Mouse (Mus musculus): Measurements from ENCODE around the gene Cntn4.
A peak's percentile ranks its signal among the peaks of the same experiment; 100 is the strongest.

Cntn4 gene

DNA sequence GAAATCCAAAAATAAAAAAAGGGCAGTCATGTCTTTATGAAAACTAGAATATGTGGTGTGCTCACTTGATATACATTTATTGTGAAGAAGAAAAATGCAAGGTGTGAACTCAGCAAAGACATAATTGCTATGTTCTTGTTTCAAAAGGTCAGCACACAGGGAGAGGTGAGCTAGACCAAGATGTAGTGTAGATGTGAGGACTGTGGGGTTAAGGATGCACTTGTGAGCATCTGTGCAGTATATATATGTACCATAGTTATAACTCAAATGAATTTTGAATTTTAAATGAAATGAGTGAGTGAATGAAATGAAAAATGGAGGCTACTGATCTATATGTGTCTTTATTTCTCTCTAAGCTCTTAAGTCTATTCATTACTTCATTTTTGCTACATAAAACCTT lies 401.2 kb downstream of the Cntn4 start:
- DNase-seq (ENCODE audit: low spot score) = no peak

DNA sequence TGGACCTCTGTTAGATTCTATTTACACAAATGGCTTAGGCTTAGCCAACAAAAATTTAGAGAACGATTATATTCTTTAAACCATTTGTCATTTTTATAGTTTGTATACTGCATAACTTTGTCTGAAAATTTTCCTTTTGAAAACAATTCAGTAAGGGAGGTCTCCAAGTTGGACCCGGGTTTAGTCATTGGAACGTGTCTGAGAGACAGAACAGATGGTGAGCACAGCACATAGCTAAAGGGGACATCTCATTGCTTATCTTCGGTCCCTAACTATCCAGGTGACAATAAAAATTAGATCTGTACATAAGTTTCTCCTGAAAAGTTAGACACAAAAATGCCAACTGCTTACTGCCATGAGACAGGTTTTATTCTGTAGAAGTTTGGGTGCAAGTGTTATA lies 420.4 kb downstream of the Cntn4 start:
- no peak for DNase-seq (ENCODE audit: low spot score)

GRCm38 (mm10) chr6:106118523-106119081 lies 441.1 kb downstream of the Cntn4 start:
- DNase-seq (ENCODE audit: low spot score) = peak; percentile 49

DNA sequence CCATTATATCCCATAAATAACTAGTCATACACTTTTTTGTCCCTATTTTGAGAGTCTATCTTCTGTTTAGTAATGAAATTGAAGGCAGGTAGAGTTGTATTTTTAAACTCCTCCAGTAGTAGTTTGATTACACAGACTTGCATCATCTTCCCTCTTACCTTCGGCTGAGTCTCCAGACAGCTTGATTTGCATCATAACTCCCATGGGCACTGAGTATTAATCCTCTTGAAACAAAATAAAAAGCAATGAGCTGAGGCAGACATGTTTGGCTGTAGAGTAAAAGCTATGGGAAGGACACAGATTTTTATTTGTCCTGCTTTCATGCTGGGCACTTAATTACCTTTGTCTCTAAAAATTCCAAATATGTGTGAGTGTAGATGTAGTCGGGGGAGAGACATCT lies 476.1 kb downstream of the Cntn4 start:
- DNase-seq (ENCODE audit: low spot score) = no peak

DNA sequence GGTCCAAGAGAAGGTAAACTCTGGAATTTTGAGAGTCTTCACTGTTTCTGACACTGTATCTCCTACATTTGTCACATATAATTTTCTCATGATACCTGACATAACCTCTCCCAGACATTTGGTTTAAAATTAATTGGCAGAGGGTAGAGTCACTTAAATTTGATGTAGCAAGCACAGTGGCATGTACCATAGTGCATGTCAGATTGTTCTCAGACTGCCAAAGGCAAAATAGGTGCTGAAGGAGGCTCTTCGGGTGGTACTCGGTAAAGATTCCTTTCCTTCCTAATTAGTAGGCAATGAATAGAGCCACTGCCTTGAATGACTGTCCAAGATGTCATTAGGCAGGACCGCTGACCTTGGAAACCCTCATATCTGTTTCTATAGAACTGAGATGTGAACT lies 477.9 kb downstream of the Cntn4 start:
- DNase-seq (ENCODE audit: low spot score) = no peak

- no peak for DNase-seq (ENCODE audit: low spot score)
Observed at GRCm38 (mm10) chr6:106177546-106177945, 500.1 kb downstream of the Cntn4 start.

GRCm38 (mm10) chr6:106181596-106181995 lies 504.1 kb downstream of the Cntn4 start:
- no peak for DNase-seq (ENCODE audit: low spot score)

DNA sequence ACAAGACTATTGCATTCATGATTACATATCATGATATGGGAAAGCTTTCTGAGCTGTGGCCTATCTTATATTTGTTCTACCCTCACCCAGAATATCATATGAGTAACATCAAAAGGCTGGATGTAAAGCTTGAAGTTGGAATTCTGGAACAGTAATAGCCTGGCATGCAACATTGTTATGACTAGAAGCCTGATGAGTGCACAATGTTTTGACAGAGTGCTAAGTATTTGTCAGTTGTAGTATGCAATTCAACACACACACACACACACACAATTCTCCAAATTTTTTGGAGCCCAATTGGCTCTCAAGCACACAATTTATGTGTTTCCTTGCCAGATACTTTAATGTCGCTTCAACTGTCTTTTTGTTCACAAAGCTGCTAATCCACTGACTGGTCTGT lies 523.5 kb downstream of the Cntn4 start:
- no peak for DNase-seq (ENCODE audit: low spot score)

- no peak for DNase-seq (ENCODE audit: low spot score)
Observed at GRCm38 (mm10) chr6:106207401-106207800, 529.9 kb downstream of the Cntn4 start.

GRCm38 (mm10) chr6:106213071-106213470 lies 535.6 kb downstream of the Cntn4 start:
- no peak for DNase-seq (ENCODE audit: low spot score)

DNA sequence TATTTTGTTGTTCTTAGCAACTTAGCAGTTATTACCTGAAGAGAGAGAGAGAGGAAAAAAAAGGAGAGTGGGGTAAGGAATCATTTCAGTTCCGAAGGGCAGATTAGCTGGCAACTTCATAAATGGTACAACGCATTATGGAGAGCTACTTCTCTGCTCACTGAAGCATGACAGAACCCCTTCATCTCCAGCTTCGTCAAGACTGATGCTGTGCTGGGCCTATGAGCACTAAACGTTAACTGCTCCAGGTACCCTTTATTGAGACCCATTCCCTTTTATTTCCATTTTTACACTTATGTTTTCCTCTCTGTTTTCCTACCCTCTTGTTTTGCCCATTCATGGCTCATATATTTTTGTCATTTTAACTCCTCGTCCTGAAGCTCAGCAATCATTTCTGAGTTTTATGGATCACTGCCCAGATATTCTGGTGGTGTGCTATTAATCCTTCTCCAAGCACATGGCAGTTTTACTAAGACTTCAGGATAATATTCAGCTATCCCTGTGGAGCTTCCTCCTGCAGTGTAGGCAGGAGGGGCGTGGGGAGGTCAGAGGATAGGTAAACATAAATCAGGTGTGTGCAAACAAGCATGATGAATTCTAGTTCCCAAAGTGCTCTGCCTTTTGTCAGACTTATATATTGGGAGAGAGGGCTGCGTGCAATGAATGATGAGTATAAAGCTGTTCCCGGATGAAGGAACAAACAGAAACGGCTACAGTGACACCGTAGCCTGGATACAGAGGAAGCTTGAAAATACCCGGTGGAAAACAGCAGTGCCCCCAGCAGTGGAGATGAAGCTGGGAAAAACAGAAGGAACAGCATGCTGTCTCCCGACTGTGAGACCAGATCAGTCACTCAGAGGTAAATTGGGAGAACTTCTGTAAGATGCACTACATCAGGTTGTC lies 559.8 kb downstream of the Cntn4 start:
- DNase-seq (ENCODE audit: low spot score) = no peak

DNA sequence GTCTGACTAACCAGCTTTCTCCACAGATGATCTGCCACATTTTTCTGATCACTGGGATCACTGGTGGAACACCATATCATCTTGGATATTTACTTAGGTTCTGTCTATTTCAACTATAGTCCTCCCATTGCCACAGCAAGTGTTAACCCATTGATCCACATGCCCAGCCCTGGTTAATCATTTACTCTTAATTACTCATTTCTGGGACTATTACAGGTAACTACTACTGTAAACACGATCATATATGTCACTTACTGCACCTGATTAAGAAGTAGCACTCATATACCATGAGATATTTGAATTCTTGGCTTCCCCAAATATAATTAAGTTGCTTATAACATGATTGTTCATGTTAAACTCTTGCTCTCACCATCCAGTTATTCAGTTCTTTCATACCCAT lies 564.1 kb downstream of the Cntn4 start:
- DNase-seq (ENCODE audit: low spot score) = no peak

GRCm38 (mm10) chr6:106263396-106263795 lies 585.9 kb downstream of the Cntn4 start:
- DNase-seq (ENCODE audit: low spot score) = no peak

- DNase-seq (ENCODE audit: low spot score) = no peak
Observed at GRCm38 (mm10) chr6:106265487-106265886, 588.0 kb downstream of the Cntn4 start.

DNA sequence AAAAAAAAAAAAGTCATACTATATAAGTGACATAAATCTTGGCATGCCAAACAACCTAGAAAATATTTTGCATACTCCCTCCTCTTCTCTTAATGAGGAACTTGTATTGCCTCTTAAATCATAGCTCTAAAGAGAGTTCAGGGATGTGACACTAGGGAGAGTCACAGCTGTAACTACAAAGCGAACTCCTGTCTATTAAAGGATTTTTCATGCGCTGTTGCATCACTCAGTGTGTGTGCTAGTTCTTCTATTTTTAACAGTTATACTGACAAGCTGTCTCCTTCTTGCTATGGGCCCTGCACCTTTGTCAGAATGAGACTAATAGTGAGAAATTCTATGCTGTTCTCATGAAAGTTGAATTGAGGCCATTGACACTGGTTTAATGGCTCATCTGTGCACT lies 588.8 kb downstream of the Cntn4 start:
- DNase-seq (ENCODE audit: low spot score) = no peak

- DNase-seq (ENCODE audit: low spot score) = no peak
Observed at GRCm38 (mm10) chr6:106268723-106269122, 591.3 kb downstream of the Cntn4 start.

- DNase-seq (ENCODE audit: low spot score) = no peak
Observed at GRCm38 (mm10) chr6:106277139-106277538, 599.7 kb downstream of the Cntn4 start.

- DNase-seq (ENCODE audit: low spot score) = no peak
Observed at GRCm38 (mm10) chr6:106281621-106282020, 604.2 kb downstream of the Cntn4 start.

GRCm38 (mm10) chr6:106283815-106284214 lies 606.4 kb downstream of the Cntn4 start:
- DNase-seq (ENCODE audit: low spot score) = no peak

DNA sequence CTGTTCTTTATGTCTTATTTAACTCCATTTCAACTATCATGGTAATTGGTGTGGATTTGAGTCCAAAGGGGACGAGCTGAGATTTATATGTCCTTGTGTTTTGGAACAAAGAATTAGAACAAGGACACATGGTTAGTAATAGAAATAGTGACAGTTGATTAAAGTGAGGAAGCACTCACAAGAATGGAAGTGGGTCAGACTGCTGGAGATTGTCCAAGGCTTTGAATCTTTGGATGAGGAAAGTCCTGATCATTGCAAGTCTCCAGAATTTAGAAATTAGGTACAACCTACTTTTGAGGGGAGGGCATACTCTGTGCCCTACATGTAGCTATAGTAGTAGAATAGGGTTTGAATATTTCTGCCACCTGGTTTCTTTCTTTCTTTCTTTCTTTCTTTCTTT lies 622.0 kb downstream of the Cntn4 start:
- no peak for DNase-seq (ENCODE audit: low spot score)

DNA sequence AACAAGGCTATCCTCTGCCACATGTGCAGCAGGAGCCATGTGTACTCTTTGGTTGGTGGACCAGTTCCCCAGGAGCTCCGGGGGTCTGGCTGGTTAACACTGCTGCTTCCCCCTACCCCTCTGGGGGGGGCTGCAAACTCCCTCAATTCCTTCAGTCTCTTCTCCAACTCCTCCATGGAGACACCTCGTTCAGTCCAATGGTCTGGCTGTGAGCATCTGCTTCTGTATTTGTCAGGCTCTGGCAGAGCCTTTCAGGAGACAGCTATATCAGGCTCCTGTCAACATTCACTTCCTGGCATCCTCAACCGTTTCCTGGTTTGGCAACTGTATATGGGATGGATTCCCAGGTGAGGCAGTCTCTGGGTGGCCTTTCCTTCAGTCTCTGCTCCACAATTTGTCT lies 622.7 kb downstream of the Cntn4 start:
- DNase-seq (ENCODE audit: low spot score) = no peak

DNA sequence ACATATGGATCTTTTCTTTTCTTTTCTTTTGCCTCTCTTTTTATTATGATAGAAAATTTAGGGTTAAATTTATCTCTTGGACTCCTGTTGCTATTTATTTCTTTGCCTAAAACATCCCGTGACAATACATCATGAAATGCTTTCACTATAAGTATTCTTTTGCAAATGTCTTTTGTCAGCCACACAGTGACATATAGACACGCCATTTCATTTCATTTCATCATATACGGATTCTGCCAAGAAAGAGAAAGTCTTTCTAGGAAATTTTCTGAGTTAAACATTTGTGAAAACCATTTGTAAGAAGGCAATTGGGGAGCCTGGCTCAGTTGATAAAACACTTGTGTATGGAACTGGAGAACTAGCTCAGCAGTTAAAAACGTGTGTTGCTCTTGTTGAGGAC lies 625.0 kb downstream of the Cntn4 start:
- DNase-seq (ENCODE audit: low spot score) = no peak

DNA sequence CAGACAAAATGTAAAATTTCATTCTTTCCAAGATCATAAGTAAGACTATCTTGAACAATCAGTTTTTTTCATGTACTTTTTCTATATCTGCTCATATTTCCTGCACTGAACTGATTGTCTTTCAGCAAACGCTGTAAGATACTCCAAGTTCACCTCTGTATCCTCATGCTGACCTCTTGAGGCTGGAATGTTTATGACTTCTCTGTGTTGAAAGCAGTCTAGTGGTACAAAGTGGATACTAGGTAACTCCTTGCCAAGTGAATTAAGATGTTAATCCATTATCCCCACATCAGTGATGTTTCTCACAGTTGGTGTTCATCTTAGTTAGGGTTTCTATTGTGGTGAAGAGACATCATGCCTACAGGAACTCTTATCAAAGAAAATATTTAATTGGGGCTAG lies 651.5 kb downstream of the Cntn4 start:
- DNase-seq (ENCODE audit: low spot score) = no peak

- DNase-seq (ENCODE audit: low spot score) = no peak
Observed at GRCm38 (mm10) chr6:106329636-106330035, 652.2 kb downstream of the Cntn4 start.

Data from testis, postnatal 10 days (tissue).